9 mouse cellular contexts compared by ENCODE assay signal in genomic region chr10:79928030-79928694, GRCm38 (mm10). TPM values are rescaled to one million over a fixed set of nuclear protein-coding genes. Genes with fewer than 3 reads are reported as not detected.
DNase-seq lines count a peak whose midpoint lies in the region; ATAC-seq and TF ChIP-seq lines count a peak whose summit lies in the region.
"Had no signal": no experiment of that assay in that cellular context is flagged by ENCODE, and none has a peak within 500 bp of the region (broad histone marks: within the 10 kb centered on the region; RNA-seq: fewer than 3 reads in every experiment).

No protein-coding gene starts in this region.

- TF ChIP-seq POLR2A in olfactory bulb, adult 2 months (IDR thresholded peaks at IDR 0.05; ENCODE audit: insufficient read depth, low read depth, low read length): no peak

- H3K4me2 ChIP-seq in embryonic facial prominence, embryonic 13.5 days: peak overlapping the region; percentile 89
- peak overlapping the region; percentile 83 for H3K4me2 ChIP-seq in intestine, embryonic 16.5 days (ENCODE audit: low read depth, low read length)

- peak overlapping the region; percentile 91 for H3K4me3 ChIP-seq in E14TG2a.4 (replicated peaks; ENCODE audit: low read length)
- peak overlapping the region; percentile 95 for H3K4me3 ChIP-seq in embryonic facial prominence, embryonic 13.5 days
- H3K4me3 ChIP-seq in intestine, embryonic 16.5 days (ENCODE audit: low read length): peak overlapping the region; percentile 99
- peak overlapping the region; percentile 83 for H3K4me3 ChIP-seq in olfactory bulb, adult 2 months (ENCODE audit: insufficient read depth, low read depth, low read length)

- peaks cover 41% of the 10 kb centered on the region for H3K27me3 ChIP-seq in E14TG2a.4 (ENCODE audit: insufficient read depth, low read length)
- peaks cover 13% of the 10 kb centered on the region for H3K27me3 ChIP-seq in embryonic facial prominence, embryonic 13.5 days
- no peaks in the 10 kb centered on the region for H3K27me3 ChIP-seq in intestine, embryonic 16.5 days (replicated peaks; ENCODE audit: control insufficient read depth, insufficient read depth, low read length)

- H3K4me1 ChIP-seq in E14TG2a.4 (replicated peaks; ENCODE audit: low read depth, low read length): peaks cover 57% of the 10 kb centered on the region
- H3K4me1 ChIP-seq in embryonic facial prominence, embryonic 13.5 days: peaks cover 50% of the 10 kb centered on the region
- peaks cover 53% of the 10 kb centered on the region for H3K4me1 ChIP-seq in intestine, embryonic 16.5 days (ENCODE audit: control insufficient read depth, insufficient read depth, low read length)
- H3K4me1 ChIP-seq in olfactory bulb, adult 2 months (ENCODE audit: control insufficient read depth, insufficient read depth, low read length): peaks cover 46% of the 10 kb centered on the region

- no peak for TF ChIP-seq CTCF in E14TG2a.4 (conservative IDR thresholded peaks at IDR 0.05; ENCODE audit: low read length)
- no peak for TF ChIP-seq CTCF in olfactory bulb, adult 2 months (IDR thresholded peaks at IDR 0.05; ENCODE audit: insufficient read depth, low read depth, low read length)

- peak; percentile 32 for DNase-seq in cerebellum, adult 11 months
- DNase-seq in cerebellum, postnatal 36 days: no peak
- peak; percentile 75 for DNase-seq in lung, postnatal 10 days
- DNase-seq in layer of hippocampus, adult 18-20 months (ENCODE audit: low spot score in 2 of 2): no peak

- 0 out of 2 replicates have a peak, but pooled peaks cover 2% of the 10 kb centered on the region for H3K9me3 ChIP-seq in E14TG2a.4 (ENCODE audit: low read length)
- H3K9me3 ChIP-seq in embryonic facial prominence, embryonic 13.5 days: no peaks in the 10 kb centered on the region
- no peaks in the 10 kb centered on the region for H3K9me3 ChIP-seq in intestine, embryonic 16.5 days (ENCODE audit: control insufficient read depth, low read length)

- no peak for ATAC-seq in embryonic facial prominence, embryonic 13.5 days (ENCODE audit: insufficient number of reproducible peaks, insufficient read depth, low FRiP score, low TSS enrichment, low read depth)
- no peak for ATAC-seq in intestine, embryonic 16.5 days

- peak overlapping the region; percentile 96 for H3K9ac ChIP-seq in embryonic facial prominence, embryonic 13.5 days
- peak overlapping the region; percentile 100 for H3K9ac ChIP-seq in intestine, embryonic 16.5 days (ENCODE audit: low read depth, low read length)

- 0% methylated on average over 24 of the region's 29 CpGs for WGBS in embryonic facial prominence, embryonic 13.5 days
- WGBS in intestine, embryonic 16.5 days: under 1% methylated on average over 29 of the region's 29 CpGs
- 1% methylated on average over 28 of the region's 29 CpGs for WGBS in olfactory bulb, adult 2 months

- H3K36me3 ChIP-seq in E14TG2a.4 (ENCODE audit: insufficient read depth, low read length): peaks cover 14% of the 10 kb centered on the region; the same call in 1 of the 2 replicates
- peaks cover 27% of the 10 kb centered on the region for H3K36me3 ChIP-seq in embryonic facial prominence, embryonic 13.5 days
- peaks cover 17% of the 10 kb centered on the region; the same call in 1 of the 2 replicates for H3K36me3 ChIP-seq in intestine, embryonic 16.5 days (ENCODE audit: control insufficient read depth, insufficient read depth, low read length)

- peak overlapping the region; percentile 98 for H3K27ac ChIP-seq in embryonic facial prominence, embryonic 13.5 days
- H3K27ac ChIP-seq in intestine, embryonic 16.5 days (ENCODE audit: low read length): peak overlapping the region; percentile 99
- peak overlapping the region; percentile 41; the same call in 1 of the 2 replicates for H3K27ac ChIP-seq in olfactory bulb, adult 2 months (ENCODE audit: insufficient read depth, low read depth, low read length)

RNA-seq across cellular contexts. Expression of gene Arid3a, which starts 1.3 kb away (rescaled TPM):
- polyA plus RNA-seq in embryonic facial prominence, embryonic 13.5 days (2015; fragmentation: Nextera tagmentation; extraction: Ambion mirVana): 5.3 and 6.9 TPM in 2 replicates
- polyA plus RNA-seq in intestine, embryonic 16.5 days (2015; fragmentation: Nextera tagmentation; extraction: Ambion mirVana): 19.4 and 22.1 TPM in 2 replicates
- not detected in 2 replicates for polyA plus RNA-seq in olfactory bulb, adult 2 months (2012; ENCODE audit: insufficient read depth, insufficient read length, low replicate concordance, missing spikeins)
- total RNA-seq in layer of hippocampus, adult 18-20 months (2021): 1 to 10 TPM; 5.5 to 5.8 TPM

RNA-seq across cellular contexts. Expression of gene R3hdm4, which starts 7.2 kb away (rescaled TPM):
- 190 and 206 TPM in 2 replicates for polyA plus RNA-seq in embryonic facial prominence, embryonic 13.5 days (2015; fragmentation: Nextera tagmentation; extraction: Ambion mirVana)
- 105 and 116 TPM in 2 replicates for polyA plus RNA-seq in intestine, embryonic 16.5 days (2015; fragmentation: Nextera tagmentation; extraction: Ambion mirVana)
- polyA plus RNA-seq in olfactory bulb, adult 2 months (2012; ENCODE audit: insufficient read depth, insufficient read length, low replicate concordance, missing spikeins): not detected in 2 replicates
- total RNA-seq in layer of hippocampus, adult 18-20 months (2021): 100 to 1,000 TPM; 366 to 401 TPM

RNA-seq across cellular contexts. Expression of gene Kiss1r, which starts 11.4 kb away (rescaled TPM):
- 0.98 and 1.3 TPM in 2 replicates for polyA plus RNA-seq in embryonic facial prominence, embryonic 13.5 days (2015; fragmentation: Nextera tagmentation; extraction: Ambion mirVana)
- polyA plus RNA-seq in intestine, embryonic 16.5 days (2015; fragmentation: Nextera tagmentation; extraction: Ambion mirVana): 0.68 and 0.69 TPM in 2 replicates
- polyA plus RNA-seq in olfactory bulb, adult 2 months (2012; ENCODE audit: insufficient read depth, insufficient read length, low replicate concordance, missing spikeins): not detected in 2 replicates
- total RNA-seq in layer of hippocampus, adult 18-20 months (2021): 1 to 10 TPM; 6.7 to 7.8 TPM

RNA-seq across cellular contexts. Expression of gene Gm26602, which starts 17.5 kb away (rescaled TPM):
- polyA plus RNA-seq in embryonic facial prominence, embryonic 13.5 days (2015; fragmentation: Nextera tagmentation; extraction: Ambion mirVana): 8.1 and 29.9 TPM in 2 replicates
- 2.1 and 7.8 TPM in 2 replicates for polyA plus RNA-seq in intestine, embryonic 16.5 days (2015; fragmentation: Nextera tagmentation; extraction: Ambion mirVana)
- polyA plus RNA-seq in olfactory bulb, adult 2 months (2012; ENCODE audit: insufficient read depth, insufficient read length, low replicate concordance, missing spikeins): not detected in 2 replicates
- not detected for total RNA-seq in layer of hippocampus, adult 18-20 months (2021)
- polyA plus RNA-seq: large intestine, adult 2 months had no signal

RNA-seq across cellular contexts. Expression of gene Med16, which starts 19.4 kb away (rescaled TPM):
- polyA plus RNA-seq in embryonic facial prominence, embryonic 13.5 days (2015; fragmentation: Nextera tagmentation; extraction: Ambion mirVana): 47.6 and 49.3 TPM in 2 replicates
- polyA plus RNA-seq in intestine, embryonic 16.5 days (2015; fragmentation: Nextera tagmentation; extraction: Ambion mirVana): 34.1 and 37.2 TPM in 2 replicates
- not detected in 2 replicates for polyA plus RNA-seq in olfactory bulb, adult 2 months (2012; ENCODE audit: insufficient read depth, insufficient read length, low replicate concordance, missing spikeins)
- total RNA-seq in layer of hippocampus, adult 18-20 months (2021): 10 to 100 TPM; 53.8 to 55.2 TPM

Comparison
In these comparisons a context has a peak if more than half of its experiments do, and no peak if none do; other contexts are left out.
1. DNase-seq: peak in cerebellum, adult 11 months (single experiment) and lung, postnatal 10 days (single experiment); none in cerebellum, postnatal 36 days (0 of 2) and layer of hippocampus, adult 18-20 months (0 of 2).
2. H3K27ac ChIP-seq: peak in every context shown above with its lines; median percentile 99 in intestine, embryonic 16.5 days; 98 in embryonic facial prominence, embryonic 13.5 days; 41 in olfactory bulb, adult 2 months.
3. Peak in every context shown above with its lines, with median percentiles within 50 percentile points of each other: H3K4me3 ChIP-seq.